11 mouse cellular contexts compared by ENCODE assay signal in the genomic region with DNA sequence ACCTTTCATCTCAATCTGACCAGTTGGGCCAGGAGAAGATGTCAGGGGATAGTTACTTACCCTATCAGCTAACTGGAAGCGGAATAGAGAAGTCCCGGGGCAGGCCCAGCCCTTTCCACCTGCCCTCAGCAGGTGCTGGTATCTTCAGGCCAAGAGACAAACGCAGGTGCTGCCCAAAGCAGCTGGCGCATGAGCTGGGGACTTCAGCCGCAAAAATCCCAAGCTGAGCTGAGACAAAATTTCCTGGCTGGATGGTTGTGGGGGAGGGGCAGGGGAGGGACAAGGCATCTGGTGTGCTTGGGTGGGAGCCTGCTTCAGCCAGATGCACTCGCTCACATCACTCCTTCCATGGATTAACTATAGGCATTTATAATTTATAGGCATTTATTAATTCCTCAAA.
DNase-seq lines count a peak whose midpoint lies in the region; ATAC-seq and TF ChIP-seq lines count a peak whose summit lies in the region.
"Had no signal": no experiment of that assay in that cellular context is flagged by ENCODE, and none has a peak within 500 bp of the region (broad histone marks: within the 10 kb centered on the region; RNA-seq: fewer than 3 reads in every experiment).

No protein-coding gene starts in this region.

- ATAC-seq in lung, embryonic 14.5 days (ENCODE audit: insufficient read depth), result no peak

- no peak for TF ChIP-seq CTCF in lung, embryonic 14.5 days (IDR thresholded peaks at IDR 0.05; ENCODE audit: low read depth)
- no peak for TF ChIP-seq CTCF in CH12.LX (conservative IDR thresholded peaks at IDR 0.05 in 1 of 2, IDR thresholded peaks at IDR 0.05 in 1 of 2; ENCODE audit: low read depth in 2 of 2, low read length in 2 of 2)

- peak; percentile 56 for DNase-seq in gastrocnemius, postnatal 10 days
- DNase-seq in gastrocnemius, postnatal 25 days, result no peak
- peak; percentile 30 for DNase-seq in lung, embryonic 14.5 days
- DNase-seq in lung, adult 18-20 months, result no peak
- DNase-seq in CH12.LX (ENCODE audit: extremely low read depth), result peak; percentile 4
- peak; percentile 47 for DNase-seq in forelimb bud, embryonic 11.5 days (ENCODE audit: low read depth, low spot score)
- DNase-seq in left cerebral cortex, adult 8-10 months (ENCODE audit: low spot score in 2 of 2), result no peak
- no peak for DNase-seq in thymus, postnatal 10 days (ENCODE audit: low spot score in 2 of 2)
- DNase-seq: heart, adult 2 months; thymus, postnatal 4 days had no signal

- TF ChIP-seq RAD21 in CH12.LX (IDR thresholded peaks at IDR 0.05; ENCODE audit: low read depth, low read length), result no peak

- 32% methylated on average over 6 of the region's 6 CpGs for WGBS in lung, embryonic 14.5 days

- no peak overlapping the region for H3K4me3 ChIP-seq in lung, embryonic 14.5 days (ENCODE audit: low read depth, low read length)
- H3K4me3 ChIP-seq in CH12.LX (replicated peaks in 1 of 3; ENCODE audit: low read depth in 2 of 3, low read length in 2 of 3, poor library complexity in 1 of 3), result no peak overlapping the region
- H3K4me3 ChIP-seq: heart, adult 2 months; liver, embryonic 15.5 days had no signal

- no peak overlapping the region for H3K4me2 ChIP-seq in lung, embryonic 14.5 days
- no peak overlapping the region for H3K4me2 ChIP-seq in CH12.LX (ENCODE audit: insufficient read depth, low read depth, poor library complexity, severe bottlenecking)
- H3K4me2 ChIP-seq: liver, embryonic 15.5 days had no signal

- H3K27ac ChIP-seq in lung, embryonic 14.5 days (ENCODE audit: low read depth), result no peak overlapping the region
- H3K27ac ChIP-seq in CH12.LX (ENCODE audit: insufficient read depth, low read depth), result no peak overlapping the region
- H3K27ac ChIP-seq: heart, adult 2 months; liver, embryonic 15.5 days had no signal

- peaks cover 8% of the 10 kb centered on the region for H3K4me1 ChIP-seq in lung, embryonic 14.5 days (ENCODE audit: insufficient read depth)
- peaks cover 4 to 7% of the 10 kb centered on the region in 2 experiments; a peak in 3 of 4 replicates for H3K4me1 ChIP-seq in CH12.LX (ENCODE audit: control insufficient read depth in 1 of 2, insufficient read depth in 2 of 2)

- TF ChIP-seq EP300 in CH12.LX (IDR thresholded peaks at IDR 0.05; ENCODE audit: low read length), result no peak

- H3K36me3 ChIP-seq in lung, embryonic 14.5 days (ENCODE audit: insufficient read depth), result no peaks in the 10 kb centered on the region
- no peaks in the 10 kb centered on the region for H3K36me3 ChIP-seq in CH12.LX (replicated peaks in 1 of 2; ENCODE audit: control insufficient read depth in 1 of 2, insufficient read depth in 1 of 2, low read length in 1 of 2)
- H3K36me3 ChIP-seq: liver, embryonic 15.5 days had no signal

- no peak overlapping the region for H3K9ac ChIP-seq in lung, embryonic 14.5 days
- H3K9ac ChIP-seq in CH12.LX (ENCODE audit: insufficient read depth, low read depth), result no peak overlapping the region
- H3K9ac ChIP-seq: liver, embryonic 15.5 days had no signal

- H3K79me2 ChIP-seq in CH12.LX (replicated peaks; ENCODE audit: control insufficient read depth, extremely low read depth, insufficient read depth, poor library complexity, severe bottlenecking), result no peaks in the 10 kb centered on the region

- TF ChIP-seq POLR2A in CH12.LX (IDR thresholded peaks at IDR 0.05; ENCODE audit: low read depth, low read length), result no peak

- H3K9me3 ChIP-seq in lung, embryonic 14.5 days (ENCODE audit: low read depth, low read length), result no peaks in the 10 kb centered on the region
- H3K9me3 ChIP-seq in CH12.LX (replicated peaks; ENCODE audit: low read length), result peaks cover 11% of the 10 kb centered on the region
- H3K9me3 ChIP-seq: liver, embryonic 15.5 days had no signal

- in situ Hi-C loops in CH12.LX (cut with MboI; ENCODE audit: low pct_ligation_motif_present, low pct_unique_long_range_greater_than_20kb, low sequenced_read_pairs), result loop anchor here (10.0 kb wide), 1 partner anchor 165 kb away; a partner anchor contains a TSS

- H3K27me3 ChIP-seq in lung, embryonic 14.5 days (ENCODE audit: insufficient read depth, low read length), result peaks cover 11% of the 10 kb centered on the region
- H3K27me3 ChIP-seq in CH12.LX (replicated peaks), result peaks cover 88% of the 10 kb centered on the region

- dilution Hi-C loops in CH12.LX (cut with MboI; ENCODE audit: extremely low pct_ligation_motif_present, extremely low pct_unique_long_range_greater_than_20kb, low sequenced_read_pairs), result no loop called here

TF ChIP-seq in CH12.LX, 34 proteins besides CTCF, POLR2A, EP300 and RAD21:
- peak; percentile 93 for TF ChIP-seq TCF12 (IDR thresholded peaks at IDR 0.05; ENCODE audit: low read depth, low read length)
- no peak for TF ChIP-seq JUN (IDR thresholded peaks at IDR 0.05; ENCODE audit: insufficient read depth, low read depth, low read length)
- no peak for TF ChIP-seq ZMIZ1 (IDR thresholded peaks at IDR 0.05; ENCODE audit: low read depth, low read length)
- no peak for TF ChIP-seq USF2 (conservative IDR thresholded peaks at IDR 0.05; ENCODE audit: low read depth, low read length)
- TF ChIP-seq BHLHE40 (IDR thresholded peaks at IDR 0.05; ENCODE audit: low read depth, low read length), result peak; percentile 19; the same call in 1 of the 2 replicates
- TF ChIP-seq MAZ (IDR thresholded peaks at IDR 0.05; ENCODE audit: low read depth, low read length), result no peak

Comparison
In these comparisons a context has a peak if more than half of its experiments do, and no peak if none do; other contexts are left out.
1. DNase-seq: peak in gastrocnemius, postnatal 10 days (single experiment), lung, embryonic 14.5 days (single experiment), CH12.LX (single experiment) and forelimb bud, embryonic 11.5 days (single experiment); none in gastrocnemius, postnatal 25 days (single experiment), lung, adult 18-20 months (0 of 2), left cerebral cortex, adult 8-10 months (0 of 2) and thymus, postnatal 10 days (0 of 2).